Mouse (Mus musculus) right cerebral cortex, postnatal 10 days (tissue): ENCODE data around the gene Raph1.
A peak's percentile ranks its signal among the peaks of the same experiment; 100 is the strongest.

Source experiments
- DNase-seq, 2 experiments: peaks; one replicate each; pipeline ENCODE4 v3.0.0; 2021; ENCODE audit warnings: low spot score in 2 of 2

Raph1 gene

GRCm38 (mm10) chr1:60566631-60567311 lies at the start of gene Raph1:
Gene Raph1, minus strand, starts transcription at chr1:60567104.
- peak; percentile 88 to 89 for DNase-seq

GRCm38 (mm10) chr1:60615703-60616102 lies 48.8 kb upstream of the Raph1 start:
- DNase-seq = no peak

- no peak for DNase-seq
Measured at GRCm38 (mm10) chr1:60614902-60615301, 48.0 kb upstream of the Raph1 start.

GRCm38 (mm10) chr1:60611968-60612367 lies 45.1 kb upstream of the Raph1 start:
- no peak for DNase-seq

- no peak for DNase-seq
Measured at GRCm38 (mm10) chr1:60610631-60611030, 43.7 kb upstream of the Raph1 start.

- DNase-seq = no peak
Measured at GRCm38 (mm10) chr1:60609011-60609775, 42.3 kb upstream of the Raph1 start.

GRCm38 (mm10) chr1:60604481-60605021 lies 37.6 kb upstream of the Raph1 start:
- DNase-seq = no peak

- no peak for DNase-seq
Measured at GRCm38 (mm10) chr1:60600682-60601081, 33.8 kb upstream of the Raph1 start.

GRCm38 (mm10) chr1:60599926-60600325 lies 33.0 kb upstream of the Raph1 start:
- no peak for DNase-seq

- no peak for DNase-seq
Measured at GRCm38 (mm10) chr1:60599013-60599701, 32.3 kb upstream of the Raph1 start.

- no peak for DNase-seq
Measured at GRCm38 (mm10) chr1:60596386-60597320, 29.7 kb upstream of the Raph1 start.

- no peak for DNase-seq
Measured at GRCm38 (mm10) chr1:60593101-60593500, 26.2 kb upstream of the Raph1 start.

- DNase-seq = no peak
Measured at GRCm38 (mm10) chr1:60588887-60589629, 22.2 kb upstream of the Raph1 start.

- peak; percentile 27 to 51 for DNase-seq
Measured at GRCm38 (mm10) chr1:60580990-60581389, 14.1 kb upstream of the Raph1 start.

- no peak for DNase-seq
Measured at GRCm38 (mm10) chr1:60579886-60580285, 13.0 kb upstream of the Raph1 start.

GRCm38 (mm10) chr1:60572699-60573098 lies 5.8 kb upstream of the Raph1 start:
- DNase-seq = no peak

GRCm38 (mm10) chr1:60569741-60570140 lies 2.8 kb upstream of the Raph1 start:
- DNase-seq = no peak

GRCm38 (mm10) chr1:60569210-60569609 lies 2.3 kb upstream of the Raph1 start:
- DNase-seq = no peak

GRCm38 (mm10) chr1:60567321-60567720 lies 417 bp upstream of the Raph1 start:
- DNase-seq = no peak

- peak; percentile 52 to 68 for DNase-seq
Measured at GRCm38 (mm10) chr1:60565931-60566630, 823 bp downstream of the Raph1 start.
